Mouse (Mus musculus) urinary bladder, adult 2 months (tissue): ENCODE data around the gene Gna12. TPM values are rescaled to one million over a fixed set of nuclear protein-coding genes. Genes with fewer than 3 reads are reported as not detected.

Source experiments
- DNase-seq: peaks from one replicate; pipeline ENCODE4 v3.0.0; 2022; ENCODE audit warnings: low spot score
- polyA plus RNA-seq: library from polyadenylated mRNA; depleted of rRNA; stranded (reverse); fragments of >200 nt; gene quantifications from 2 replicates; pipeline ENCODE4 v1.2.3, GENCODE M21; 2012; rRNA removed

The Gna12 gene
- polyA plus RNA-seq, result 46.5 and 67.5 TPM in 2 replicates

DNA sequence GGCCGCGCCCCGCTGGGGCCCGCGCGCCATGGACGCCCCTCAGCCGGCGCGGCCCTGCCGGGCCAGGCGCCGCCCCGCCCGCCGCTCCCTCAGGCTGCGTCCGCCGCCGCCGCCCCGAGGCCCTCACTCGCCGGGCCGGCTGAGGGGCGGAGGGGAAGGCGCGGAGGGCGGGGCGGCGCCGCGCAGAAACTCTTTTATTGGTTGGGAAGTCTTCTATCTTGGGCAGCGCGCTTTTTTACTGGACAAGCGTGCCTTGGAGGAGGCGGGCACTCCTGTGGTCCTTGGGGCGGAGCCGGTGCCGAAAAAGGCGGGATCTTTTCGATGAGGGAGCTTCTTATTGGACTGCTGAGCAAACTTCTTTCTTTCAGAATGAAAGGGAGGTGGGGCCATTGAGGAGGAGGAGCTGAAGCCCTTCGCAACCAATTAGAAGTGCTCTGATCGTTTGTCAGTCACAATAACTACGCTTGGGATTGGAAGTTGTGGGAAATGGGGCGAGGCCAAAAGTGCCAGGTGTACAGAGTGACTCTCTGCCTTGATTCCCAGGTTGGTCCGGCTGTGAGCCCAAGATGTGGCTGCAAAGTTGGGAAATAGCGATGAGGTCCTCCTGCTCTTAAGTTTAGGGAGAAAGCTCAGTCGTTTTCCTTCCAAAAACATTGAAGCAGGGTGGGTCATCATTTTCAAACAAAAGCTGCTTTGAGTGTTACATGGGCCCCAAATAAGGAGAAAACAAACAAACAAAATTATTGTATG, at the start of gene Gna12:
Gene Gna12, minus strand, starts transcription at position 118 of the 750 bp plus-strand sequence.
- peak; percentile 78 for DNase-seq

DNA sequence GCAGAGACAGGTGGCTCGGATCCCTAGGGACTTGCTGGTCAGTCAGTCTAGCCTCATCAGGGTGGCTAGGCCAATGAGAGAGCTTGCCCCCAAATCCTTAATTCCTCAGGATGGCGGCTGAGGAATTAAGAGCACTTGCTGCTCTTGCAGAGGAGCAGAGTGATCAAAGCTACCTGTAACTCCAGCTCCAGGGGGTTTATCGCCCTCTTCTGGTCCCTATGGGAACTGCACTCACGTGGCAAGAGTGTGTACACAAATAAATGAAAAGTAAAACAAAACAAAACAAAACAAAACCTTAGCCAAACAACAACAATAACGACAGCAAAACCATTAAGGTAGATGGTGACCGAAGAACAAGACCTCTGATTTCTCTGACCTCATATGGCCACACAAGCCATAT, 48.4 kb upstream of the Gna12 start:
- DNase-seq, result no peak

DNA sequence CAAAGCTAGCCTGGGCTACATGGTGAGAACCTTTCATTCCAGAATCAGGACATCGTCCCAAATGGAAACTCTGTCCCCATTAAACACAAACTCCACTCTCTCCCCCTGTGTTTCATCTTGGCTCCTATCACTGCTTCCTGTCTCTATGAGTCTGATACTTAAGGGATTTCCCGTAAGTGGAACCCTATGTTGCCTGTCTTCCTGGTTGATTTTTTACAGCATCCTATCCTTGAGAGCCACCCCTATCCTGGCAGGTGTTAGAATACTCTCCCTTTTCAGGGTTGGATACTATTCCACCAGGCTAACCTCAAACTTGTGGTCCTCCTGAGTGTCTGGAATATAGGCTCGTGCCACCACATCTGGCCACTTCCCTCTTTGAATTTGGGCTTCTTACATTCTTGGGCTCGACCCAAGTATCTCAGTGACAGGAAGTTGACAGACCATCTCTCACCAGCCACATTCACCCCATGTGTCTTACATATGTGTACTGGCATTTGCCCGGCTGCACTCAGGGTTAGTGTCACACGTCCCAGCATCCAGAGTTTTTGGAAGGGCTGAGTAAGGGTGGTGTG, 43.6 kb upstream of the Gna12 start:
- no peak for DNase-seq

DNA sequence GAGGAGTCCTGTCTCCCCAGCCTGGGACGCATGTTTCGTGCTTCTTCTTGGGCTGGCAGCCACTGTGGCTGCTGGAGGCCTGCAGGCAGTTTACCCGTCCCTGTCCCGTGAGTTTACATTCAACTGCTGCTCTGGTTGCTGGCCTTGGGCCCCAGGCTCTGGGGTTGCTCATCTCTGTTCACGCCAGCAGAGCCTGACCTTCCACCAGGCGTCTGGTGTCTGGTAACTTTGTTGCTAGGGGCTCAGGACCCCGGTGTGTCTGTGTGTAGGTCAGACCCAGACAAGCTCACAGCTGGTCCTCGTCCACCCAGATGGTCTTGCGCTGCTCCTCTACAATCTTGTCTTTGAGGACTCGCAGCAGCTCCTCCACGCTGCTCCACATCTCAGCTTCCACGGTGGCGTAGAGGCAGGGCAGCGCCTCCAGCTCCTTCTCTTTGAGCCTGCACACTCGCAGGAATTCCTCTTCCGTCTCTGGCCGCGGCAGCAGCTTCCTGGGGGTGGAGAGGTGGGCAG, 42.9 kb upstream of the Gna12 start:
- no peak for DNase-seq

DNA sequence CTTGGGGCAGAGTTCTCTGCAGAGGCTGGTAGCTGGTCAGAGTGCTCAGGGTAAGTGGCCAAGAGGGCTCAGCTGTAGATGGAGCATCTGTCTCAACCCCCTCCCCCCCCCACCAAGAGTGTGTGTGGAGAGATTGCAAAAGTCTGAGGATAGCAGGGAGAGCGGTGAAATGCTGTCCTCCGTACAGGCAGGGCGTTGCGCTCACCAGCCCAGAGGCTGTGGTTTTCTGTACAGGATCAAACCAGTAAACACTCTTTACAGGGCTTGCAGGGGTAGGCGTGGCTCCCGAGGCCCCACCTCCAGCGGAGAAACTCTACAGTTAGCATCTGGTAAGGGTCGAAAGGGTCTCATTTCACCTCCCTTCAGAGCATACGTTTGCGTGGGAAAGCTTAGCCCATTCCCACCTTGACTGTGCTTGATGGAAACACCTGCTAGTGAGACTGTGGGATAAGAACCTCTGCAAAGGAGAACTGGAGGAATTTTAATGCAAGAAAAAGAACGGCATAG, 42.4 kb upstream of the Gna12 start:
- no peak for DNase-seq

DNA sequence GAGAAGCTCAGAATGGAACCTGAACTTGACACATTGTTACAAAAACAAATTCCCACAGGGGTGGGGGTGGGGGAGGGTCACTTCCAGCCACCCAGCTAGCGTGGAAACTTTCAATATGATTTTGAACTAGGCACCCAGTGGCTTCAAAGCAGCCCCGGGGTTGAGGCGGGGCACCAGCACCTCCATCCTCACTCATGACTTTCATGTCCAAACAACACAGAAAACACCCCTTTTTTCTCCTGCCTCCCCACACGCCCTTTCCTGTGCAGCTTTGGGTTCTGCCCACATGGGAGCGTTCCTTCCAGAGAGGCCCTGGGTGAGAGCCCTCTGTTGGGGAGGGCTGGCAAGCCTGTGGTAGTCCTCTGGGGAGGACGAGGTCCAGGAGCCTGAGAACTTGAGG, 41.0 kb upstream of the Gna12 start:
- DNase-seq, result no peak

DNA sequence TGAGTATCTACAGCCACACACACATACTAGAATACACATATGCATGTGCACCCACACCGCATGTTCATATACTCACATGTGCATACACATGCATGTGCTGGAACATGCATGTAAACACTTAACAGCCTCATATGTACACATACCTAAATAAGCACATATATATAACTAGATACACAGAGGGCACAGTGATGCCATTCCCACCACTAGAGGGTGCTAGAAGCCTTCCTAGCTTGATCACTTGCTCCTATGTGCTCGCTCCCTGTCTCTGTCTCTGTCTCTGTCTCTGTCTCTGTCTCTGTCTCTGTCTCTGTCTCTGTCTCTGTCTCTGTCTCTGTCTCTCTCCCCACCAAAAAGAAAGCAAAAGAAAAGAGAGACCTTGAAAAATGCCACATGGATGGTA, 38.8 kb upstream of the Gna12 start:
- no peak for DNase-seq

DNA sequence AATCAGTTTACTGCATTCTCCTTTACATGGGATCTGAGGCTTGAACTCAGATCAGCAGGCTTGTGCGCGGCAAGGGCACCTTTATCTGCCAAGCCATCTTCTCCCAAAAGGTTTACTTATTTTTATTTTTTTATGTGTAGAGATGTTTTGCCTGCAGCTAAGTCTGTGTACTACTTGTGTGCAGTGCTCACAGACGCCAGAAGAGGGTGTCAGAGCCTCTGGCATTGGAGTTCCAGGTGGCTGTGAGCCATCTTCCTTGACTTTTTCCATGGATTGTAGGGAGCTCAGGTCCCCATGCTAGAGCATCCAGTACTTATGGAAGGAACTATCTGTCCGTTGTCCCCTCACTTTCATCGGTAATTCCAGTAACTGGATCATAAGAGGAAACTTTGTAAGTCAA, 29.5 kb upstream of the Gna12 start:
- DNase-seq, result no peak

DNA sequence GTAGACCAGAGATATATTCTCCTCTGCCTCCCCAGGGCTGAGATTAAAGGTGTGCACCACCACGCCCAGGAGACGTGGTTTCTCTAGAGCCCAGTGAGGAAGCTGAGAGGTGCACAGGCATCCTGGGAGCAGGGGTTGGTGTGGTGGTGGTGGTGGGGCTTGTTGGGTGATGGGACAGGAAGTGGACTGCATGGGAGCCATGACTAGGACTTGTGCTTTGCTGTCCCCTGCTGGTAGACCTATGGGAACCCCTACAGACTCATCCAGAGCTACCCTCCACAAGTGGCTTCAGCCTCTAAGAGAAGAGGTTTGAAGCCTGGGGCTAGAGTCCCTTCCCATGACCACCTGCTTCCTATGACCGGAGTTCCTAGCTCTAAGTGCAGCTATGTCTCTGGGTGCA, 28.1 kb upstream of the Gna12 start:
- DNase-seq, result peak; percentile 11

DNA sequence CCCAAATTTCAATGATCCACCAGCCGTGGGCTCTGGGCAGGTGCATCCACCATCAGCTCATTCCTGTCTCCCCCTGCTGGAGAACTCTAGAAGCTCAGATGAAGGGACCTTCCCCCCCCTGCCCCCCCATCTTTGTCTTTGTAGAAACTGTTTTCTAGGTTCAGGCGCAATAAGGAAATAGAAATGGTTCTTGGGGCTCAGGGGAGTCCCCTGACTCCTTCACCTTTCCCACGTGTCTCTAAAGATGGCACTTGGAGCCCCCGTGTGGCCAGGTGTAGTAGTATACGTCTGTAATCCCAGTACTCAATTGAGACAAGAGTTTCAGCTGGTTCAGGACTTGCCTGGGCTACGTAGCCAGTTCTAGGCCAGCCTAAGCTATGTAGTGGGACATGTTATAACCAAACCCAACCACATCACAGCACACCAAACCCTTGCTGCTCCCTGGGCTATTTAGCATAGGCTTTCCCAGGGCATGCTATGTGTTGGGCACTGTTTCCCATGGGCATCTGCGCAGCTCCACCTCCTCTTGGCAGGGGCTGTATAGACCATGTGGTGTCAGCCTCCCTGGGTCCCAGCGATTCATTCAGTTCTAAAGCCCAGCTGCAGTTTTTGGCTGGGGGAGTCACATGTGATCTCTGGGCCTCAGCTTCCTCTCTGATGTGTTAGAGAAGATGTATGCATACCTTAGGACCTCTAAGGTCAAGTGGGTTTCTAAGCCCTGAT, 27.4 kb upstream of the Gna12 start:
- DNase-seq, result peak; percentile 16

DNA sequence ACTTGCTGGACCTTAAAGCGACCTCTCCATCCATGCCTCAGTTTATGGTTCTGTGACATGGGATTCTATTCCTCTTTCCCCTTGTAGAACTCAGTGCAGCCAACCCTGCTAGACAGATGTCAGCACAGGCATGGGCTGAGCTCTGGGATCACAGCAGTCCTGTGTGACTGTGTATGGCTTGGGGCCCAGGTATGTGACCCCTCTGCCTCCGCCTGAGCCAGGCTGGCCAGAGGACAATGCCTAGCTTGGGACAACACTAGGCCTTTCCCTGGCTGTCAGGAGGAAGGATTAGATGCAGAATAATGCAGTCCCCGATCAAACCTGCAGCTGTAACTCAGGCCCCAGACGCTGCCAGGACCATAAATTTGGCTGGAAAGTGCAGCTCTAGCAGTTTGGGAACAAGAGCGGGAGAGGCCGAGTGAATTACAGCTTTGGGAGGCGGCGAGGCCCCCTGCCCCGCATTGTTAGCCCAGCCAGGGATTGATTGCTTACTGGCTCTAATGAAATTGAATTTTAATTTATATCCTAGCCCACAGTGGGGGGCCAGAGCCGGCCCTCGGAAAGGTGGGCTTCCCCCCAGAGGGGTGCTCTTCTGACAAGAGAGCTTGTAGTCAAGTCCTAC, 25.8 kb upstream of the Gna12 start:
- DNase-seq, result peak; percentile 13

DNA sequence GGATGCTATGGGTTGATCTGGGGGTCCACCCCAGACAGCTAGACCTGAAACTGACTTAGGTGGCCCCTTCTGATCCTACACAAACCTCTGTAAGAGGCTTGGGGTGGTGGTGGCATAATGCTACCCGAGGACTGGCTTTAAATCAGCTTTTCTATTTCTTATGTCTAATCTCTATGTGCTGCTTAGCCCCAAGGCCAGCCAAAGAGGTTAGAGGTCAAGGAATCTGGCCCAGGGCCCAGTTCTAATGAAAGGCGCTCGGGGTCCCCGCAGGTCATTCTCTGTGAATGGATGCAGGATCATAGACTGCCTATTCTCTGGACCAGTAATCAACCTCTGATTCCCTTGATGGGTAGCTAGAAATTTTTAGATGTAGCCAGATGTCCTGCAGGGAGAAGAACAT, 24.5 kb upstream of the Gna12 start:
- peak; percentile 13 for DNase-seq

DNA sequence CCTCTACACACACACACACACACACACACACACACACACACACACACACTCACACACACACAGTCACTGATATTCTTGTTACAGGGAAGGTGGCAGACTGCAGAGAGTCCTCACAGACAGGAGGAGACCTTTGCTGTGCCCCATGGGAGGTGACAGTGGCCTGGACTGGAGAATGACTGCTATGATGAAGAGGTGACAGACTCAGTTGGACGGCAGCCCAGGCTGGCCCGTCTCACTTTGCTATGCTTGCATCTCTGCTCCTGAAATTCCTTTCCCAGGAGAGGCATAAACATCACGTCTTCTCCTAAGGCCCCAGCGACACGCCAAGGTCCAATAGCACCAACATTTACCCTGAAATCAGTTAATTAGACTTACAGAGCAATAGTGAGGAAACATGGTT, 23.5 kb upstream of the Gna12 start:
- DNase-seq, result peak; percentile 13

DNA sequence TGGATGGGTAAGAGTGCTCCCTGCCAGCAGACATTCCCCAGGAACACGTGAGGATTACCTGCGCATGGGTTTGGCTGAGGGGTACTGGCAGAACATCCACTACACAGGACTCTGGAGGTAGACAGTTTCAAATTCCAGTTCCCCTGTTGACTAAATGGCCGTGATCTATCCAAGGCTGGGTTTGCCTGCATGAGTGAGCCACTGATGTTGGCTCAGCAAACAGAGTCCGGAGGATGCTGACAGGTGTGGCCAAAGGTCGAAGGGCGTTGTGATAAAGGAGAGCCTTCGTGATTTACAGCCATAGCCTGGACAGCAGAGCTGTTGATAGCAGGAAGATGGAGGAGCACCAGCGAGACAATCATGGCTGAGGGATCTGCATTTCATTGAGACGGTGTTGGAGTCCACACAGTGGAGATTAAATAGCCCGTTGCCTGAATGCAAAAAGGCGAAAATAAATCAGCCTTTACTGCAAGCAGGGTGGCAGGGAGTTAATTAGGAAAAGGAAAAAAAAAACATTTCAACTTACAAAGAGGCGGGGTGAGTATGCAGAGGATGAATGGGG, 22.3 kb upstream of the Gna12 start:
- DNase-seq, result peak; percentile 11

DNA sequence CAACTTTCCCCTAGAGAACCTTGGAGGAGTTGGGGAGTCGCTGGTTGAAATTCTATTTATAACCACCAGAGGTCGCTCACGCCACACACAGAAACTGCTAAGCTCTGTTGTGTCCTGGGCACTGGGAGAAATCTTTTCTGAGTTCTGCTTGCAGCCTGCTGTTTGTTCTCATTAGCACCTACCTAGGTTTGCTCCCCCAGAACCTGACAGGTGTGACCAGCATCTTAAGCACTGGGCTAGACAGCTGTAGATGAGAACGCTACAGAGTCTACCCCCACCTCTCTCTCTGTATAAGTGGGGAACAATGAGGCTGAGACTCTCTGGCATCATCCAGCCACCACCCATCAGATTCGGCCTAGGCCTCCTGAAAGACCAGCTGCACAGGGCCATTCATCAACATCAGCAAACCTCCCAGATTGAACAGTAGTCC, 17.1 kb upstream of the Gna12 start:
- DNase-seq, result peak; percentile 16

DNA sequence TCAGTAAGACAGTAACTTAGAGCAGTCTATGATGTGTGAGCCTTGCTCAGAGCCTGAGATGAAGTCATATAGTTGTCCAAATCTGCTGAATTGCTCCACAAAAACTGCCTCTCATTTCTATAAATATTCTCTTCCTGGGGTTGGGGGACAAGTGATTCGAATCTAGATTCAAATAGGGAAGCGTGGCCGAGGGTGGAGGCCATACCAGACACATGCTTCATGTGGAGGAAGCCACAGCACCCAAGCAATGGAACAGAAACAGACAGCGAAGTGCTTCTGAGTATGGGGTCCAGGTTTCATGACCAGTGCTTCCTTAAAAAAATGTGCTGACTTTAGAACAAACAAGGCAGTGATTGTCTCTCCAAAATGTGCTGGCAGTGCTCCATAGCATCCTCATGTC, 11.7 kb upstream of the Gna12 start:
- DNase-seq, result no peak

DNA sequence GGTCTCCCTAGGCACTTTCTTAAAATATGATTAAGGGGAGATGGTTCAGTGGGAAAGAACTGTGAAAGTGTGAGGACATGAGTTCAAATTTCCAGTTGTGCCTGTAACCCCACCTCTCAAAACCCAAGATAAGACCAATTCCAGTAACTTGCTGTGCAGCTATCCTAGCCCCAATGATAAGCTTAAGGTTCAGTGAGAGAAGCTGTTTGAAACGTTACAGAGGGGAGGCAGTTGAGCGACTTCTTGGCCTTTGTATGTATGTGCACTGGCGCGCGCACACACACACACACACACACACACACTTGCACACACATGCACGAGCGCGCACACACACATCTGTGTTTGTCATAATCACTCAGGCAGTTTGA, 817 bp upstream of the Gna12 start:
- DNase-seq, result no peak

DNA sequence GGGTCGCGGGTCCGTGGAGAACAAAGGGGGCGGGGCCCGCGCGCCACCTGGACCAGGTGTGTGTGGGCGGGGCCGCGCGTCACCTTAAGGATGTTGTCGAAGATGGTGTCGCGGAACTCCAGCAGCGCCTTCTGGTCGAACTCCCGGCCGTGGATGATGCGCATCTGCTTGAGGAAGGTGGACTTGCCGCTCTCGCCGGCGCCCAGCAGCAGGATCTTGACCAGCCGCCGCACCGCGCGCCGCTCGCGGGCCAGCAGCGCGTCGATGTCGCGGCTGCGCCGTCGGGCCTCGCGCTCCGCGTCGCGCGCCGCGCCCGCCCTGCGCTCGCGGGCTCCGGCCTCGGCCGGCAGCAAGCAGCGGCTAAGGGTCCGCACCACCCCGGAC, 328 bp downstream of the Gna12 start:
- DNase-seq, result no peak

DNA sequence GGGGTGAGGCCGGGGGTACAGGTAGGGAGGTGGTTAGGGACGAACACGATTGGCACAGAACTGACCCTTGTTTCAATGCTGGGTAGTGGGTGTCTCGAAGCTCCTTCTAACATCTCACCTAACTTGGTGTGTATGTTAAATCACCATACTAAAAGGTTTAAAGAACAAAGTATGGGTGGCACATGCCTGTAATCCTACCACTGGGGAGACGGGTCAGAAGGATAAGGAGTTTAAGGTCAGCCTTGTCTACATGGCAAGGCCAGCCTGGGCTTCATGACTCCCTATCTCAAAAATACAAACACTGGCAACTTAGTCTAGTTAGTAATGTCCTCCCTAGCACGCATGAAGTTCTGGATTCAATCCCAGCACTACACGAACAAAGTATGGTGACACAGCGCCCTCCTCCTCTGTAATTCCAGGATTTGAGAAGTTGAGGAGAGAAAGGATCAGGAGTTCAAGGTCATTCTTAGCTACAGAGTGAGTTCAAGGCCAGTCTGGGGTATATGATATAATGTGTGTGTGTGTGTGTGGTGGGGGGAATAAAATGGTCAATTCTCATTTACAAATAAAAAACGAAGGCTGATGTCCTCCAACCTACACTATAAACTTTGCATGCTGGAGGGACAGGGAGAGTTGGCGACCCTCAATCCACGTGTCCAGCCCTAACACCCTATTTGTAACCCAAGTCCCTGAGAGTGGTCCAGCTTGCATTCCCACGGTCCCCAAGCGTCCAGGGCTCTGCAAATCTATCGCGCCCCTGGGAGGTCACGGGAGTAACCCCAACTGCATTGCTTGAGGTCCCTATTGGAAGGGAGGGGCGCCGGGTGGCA, 935 bp downstream of the Gna12 start:
- DNase-seq, result no peak

DNA sequence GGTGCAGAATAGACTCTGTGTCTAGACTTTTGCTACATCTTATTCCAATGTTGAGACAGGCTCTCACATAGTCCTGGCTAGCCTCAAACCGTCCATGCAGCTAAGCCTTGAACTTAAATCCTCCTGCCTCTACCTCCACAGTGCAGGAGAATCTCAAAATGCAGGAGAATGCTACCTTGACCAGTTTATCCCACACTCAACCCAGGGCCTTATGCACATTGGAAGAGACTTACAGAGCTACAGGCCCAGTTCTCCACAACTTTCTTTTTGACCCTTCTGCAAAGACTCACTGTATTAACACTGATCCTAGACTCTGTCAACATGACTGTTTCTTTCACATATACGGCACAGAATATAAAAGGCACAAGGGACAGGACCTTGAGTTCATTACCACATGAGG, 1.9 kb downstream of the Gna12 start:
- no peak for DNase-seq

DNA sequence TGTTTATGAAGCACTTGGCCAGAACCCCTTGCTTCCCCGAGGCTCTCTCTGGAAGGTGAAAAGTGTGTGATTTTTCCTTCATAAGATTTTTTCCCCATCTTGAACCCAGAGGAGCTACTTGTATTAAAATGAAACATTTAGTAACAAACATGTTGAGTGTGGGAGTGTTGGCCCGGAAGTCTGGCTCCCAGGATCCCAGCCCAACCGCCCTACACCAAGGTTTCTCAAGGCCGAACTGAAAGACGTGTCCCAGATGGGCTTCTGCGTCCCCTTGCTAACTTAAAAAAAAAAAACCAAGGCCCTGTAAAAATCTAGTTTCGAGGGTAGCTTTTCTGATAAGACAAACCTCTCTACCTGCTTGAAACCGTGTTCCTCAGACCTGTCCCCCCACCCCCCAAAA, 2.3 kb downstream of the Gna12 start:
- DNase-seq, result no peak
